Mouse (Mus musculus): ENCODE results near the gene Gm8660.
"Not testable (repeated sequence)": the region's sequence is repeated elsewhere in the genome, so short reads cannot be mapped to it uniquely, and the experiment has no call there.

The Gm8660 gene

DNA sequence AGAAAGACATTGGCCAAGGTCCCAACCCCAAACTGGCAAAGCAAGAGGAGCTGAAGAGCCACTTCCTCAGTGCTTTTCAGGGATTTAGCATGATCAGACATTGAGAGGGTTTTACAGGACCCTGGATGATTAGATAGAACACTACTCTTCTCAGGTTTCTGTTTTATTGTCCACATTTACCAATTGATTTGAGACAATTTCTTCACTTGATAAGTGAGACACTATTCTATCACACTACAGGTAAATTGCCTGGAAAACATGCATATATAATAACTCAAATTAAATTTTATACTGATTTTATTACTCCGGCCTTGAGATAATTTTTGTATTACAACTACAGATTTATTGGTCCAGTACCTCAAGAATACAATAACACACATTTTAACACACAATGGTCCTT is at the start of gene Gm8660:
Gene Gm8660, minus strand, starts transcription at position 101 of the 400 bp plus-strand sequence.
- not testable (repeated sequence) for DNase-seq (ENCODE audit: low spot score in 2 of 2)

- DNase-seq (ENCODE audit: low spot score in 2 of 2), result not testable (repeated sequence)
Observed at GRCm38 (mm10) chr7:22413283-22413682, 42.4 kb upstream of the Gm8660 start, which contains the start of gene Vmn1r148. Vmn1r148 (plus strand) TSS chr7:22413583.

DNA sequence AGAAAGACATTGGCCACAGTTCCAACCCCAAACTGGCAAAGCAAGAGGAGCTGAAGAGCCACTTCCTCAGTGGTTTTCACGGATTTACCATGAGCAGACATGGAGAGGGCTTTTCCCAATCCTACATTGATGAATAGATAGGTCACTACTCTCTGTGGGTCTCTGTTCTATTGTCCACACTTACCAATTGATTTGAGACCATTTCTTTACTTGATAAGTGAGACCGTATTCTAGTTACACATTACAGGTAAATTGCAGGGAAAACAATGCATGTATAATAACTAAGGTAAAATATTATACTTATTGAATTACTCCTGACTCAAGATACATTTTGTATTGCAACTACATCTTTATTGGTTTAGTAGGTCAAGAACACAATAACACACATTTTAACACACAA is 41.2 kb downstream of the Gm8660 start, which contains the start of gene Gm4187:
Gene Gm4187, minus strand, starts transcription at position 101 of the 400 bp plus-strand sequence.
- DNase-seq (ENCODE audit: low spot score in 2 of 2), result not testable (repeated sequence)

Measured in urinary bladder, adult 18-20 months (tissue).